Mouse (Mus musculus) CD4-positive, CD25-positive, alpha-beta regulatory T cell, adult 2 months (primary cell): ENCODE measurements around the gene Ppp6r3.

ENCODE experiments used
- DNase-seq: peaks from one replicate; pipeline ENCODE4 v3.0.0-alpha.2; 2012; ENCODE audit warnings: low read depth, low spot score

Gene Ppp6r3

DNA sequence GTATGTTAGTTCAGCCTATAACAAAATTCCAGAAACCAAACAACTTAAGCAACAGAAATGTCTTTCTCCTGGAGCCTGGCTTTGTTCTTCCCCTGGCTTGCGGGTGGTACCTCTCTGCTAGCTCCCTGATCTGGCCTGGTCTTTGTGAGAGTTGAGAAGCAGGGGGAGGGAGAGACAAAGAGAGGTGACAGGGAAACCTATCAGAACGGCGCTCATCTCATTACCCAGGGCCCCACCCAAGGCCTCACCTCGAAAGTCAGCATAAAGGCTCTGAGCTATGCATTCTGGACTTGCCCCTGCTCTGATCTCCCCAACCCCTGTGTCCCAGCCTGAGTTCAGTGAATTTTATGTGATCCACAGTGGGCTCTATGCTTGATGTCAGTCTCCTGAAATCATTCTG is 140.9 kb downstream of the Ppp6r3 start:
- no peak for DNase-seq

- DNase-seq, result no peak
Observed at GRCm38 (mm10) chr19:3434124-3434523, 141.4 kb downstream of the Ppp6r3 start.

DNA sequence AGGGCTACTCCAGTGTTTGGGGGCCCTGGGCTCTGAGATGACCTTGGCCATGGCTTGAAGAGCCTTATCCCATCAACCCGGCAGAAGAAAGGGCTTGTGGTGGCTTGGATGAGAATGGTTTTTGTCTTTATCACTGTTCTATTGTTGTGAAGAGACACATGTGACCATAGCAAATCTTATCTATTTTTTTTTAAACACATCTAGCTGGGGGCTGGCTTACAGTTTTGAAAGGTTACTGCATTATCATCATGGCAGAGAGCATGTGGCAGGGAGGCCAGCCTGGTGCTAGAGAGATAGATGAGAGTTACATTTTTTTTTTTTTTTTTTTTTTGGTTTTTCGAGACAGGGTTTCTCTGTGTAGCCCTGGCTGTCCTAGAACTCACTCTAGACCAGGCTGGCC is 143.6 kb downstream of the Ppp6r3 start:
- no peak for DNase-seq

DNA sequence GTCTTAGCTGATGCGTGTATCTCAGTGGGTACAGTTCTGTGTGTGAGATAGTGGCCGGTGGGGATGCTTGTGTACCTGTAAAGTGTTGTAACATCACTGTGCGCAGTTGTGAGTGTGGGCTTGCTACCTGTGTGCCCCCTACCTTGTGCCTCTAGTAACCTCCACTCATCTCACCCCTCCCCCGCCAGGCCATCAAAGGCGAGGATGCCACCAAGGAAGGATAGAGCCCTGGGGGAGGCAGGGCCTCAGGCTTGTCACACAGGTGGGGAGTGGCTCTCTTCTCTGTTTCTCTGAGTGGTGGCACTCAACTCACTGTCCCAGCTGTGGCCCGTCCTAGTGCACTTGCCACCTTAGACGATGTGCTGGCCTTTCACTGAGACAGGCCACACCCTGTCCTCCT is 144.5 kb downstream of the Ppp6r3 start:
- DNase-seq, result no peak

DNA sequence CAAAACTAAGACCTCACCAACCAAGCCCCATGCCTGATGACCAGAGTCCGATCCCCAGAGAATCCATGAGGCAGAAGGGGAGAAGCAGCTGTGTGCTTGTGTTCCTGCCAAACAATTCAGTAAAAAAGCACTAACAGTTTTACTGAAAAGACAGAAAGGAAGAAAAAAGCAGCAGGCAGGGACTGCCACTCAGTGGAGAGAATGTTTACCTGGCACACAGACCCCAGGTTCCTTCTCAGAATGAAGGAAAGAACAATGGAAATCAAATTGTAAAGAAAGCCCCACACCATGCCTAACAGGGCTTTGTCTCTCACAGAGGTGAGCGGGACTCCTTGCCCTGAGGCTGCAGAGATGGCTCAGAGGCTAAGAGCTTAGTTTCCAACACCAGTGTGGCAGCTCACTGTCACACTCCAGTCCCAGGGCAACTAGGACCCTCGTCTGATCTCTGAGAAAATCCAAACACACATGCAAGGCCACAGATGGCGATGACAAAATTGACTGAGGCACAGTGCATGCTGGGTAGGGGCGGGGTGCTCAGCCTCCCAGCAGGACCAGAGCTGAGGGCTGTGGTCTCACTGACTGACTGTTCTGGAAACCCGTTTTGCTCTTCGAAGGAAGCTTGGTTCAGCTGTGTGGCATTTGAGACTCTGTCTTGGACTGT is 146.3 kb downstream of the Ppp6r3 start:
- DNase-seq, result no peak

- DNase-seq, result no peak
Observed at GRCm38 (mm10) chr19:3428057-3428830, 147.3 kb downstream of the Ppp6r3 start.

GRCm38 (mm10) chr19:3424214-3424613 is 151.3 kb downstream of the Ppp6r3 start:
- no peak for DNase-seq

GRCm38 (mm10) chr19:3422981-3423380 is 152.6 kb downstream of the Ppp6r3 start:
- no peak for DNase-seq

- no peak for DNase-seq
Observed at GRCm38 (mm10) chr19:3422488-3422887, 153.1 kb downstream of the Ppp6r3 start.

DNA sequence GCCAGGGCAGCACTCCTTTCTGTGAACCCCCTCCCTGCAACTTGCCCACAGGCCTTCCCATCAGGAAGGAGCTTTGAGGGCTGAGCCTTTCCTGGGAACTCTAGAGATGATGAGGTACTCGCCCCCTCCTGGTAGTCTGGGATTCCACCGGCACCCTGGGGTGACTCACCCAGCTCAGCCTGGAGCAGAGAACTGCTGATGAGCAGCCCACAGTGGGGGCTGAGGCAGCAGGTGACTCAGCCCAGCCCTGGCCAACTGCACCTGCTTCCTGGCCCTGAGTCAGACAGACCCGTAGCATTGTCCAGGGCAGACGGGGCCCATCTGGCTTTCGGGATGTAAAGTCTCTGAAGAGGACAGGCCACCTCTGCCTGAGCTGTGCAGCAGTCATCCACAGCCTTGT is 156.3 kb downstream of the Ppp6r3 start:
- no peak for DNase-seq

DNA sequence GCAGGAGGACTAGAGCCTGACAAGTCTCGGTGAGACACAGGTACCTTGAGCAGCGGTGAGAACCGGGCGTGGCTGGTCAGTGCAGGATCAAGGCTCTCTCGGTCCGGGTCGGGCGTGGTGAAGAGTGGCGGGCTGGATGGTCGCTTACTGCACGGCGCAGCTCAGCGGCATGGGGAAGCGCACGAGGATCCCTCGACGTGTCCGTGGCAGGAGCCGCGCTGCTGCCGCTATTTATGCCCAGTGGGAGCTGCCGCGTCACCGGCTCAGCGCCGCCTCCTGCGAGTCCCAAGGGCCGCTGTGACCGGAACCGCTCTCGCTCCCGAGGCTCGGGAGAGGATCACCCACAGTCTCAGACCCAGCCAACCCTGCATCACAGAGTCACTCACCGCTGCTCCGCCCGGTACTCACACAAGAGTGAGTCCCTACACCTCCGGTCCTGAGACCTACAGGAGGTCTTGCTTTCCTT is 161.2 kb downstream of the Ppp6r3 start, which contains the start of gene Gal:
TSS of gene Gal (minus strand) at position 277 of the 466 bp plus-strand sequence.
- no peak for DNase-seq

- DNase-seq, result no peak
Observed at GRCm38 (mm10) chr19:3405531-3406281, 169.8 kb downstream of the Ppp6r3 start.
